In genomic region chr5:92714886-92715285, GRCm38 (mm10) we compare ENCODE assay signal across 30 mouse cellular contexts. TPM values are rescaled to one million over a fixed set of nuclear protein-coding genes. Genes with fewer than 3 reads are reported as not detected.
DNase-seq lines count a peak whose midpoint lies in the region; ATAC-seq and TF ChIP-seq lines count a peak whose summit lies in the region.
"Had no signal": no experiment of that assay in that cellular context is flagged by ENCODE, and none has a peak within 500 bp of the region (broad histone marks: within the 10 kb centered on the region; RNA-seq: fewer than 3 reads in every experiment).

No protein-coding gene starts in this region.

- H3K4me2 ChIP-seq in forebrain, embryonic 13.5 days: no peak overlapping the region
- H3K4me2 ChIP-seq in forebrain, embryonic 15.5 days (replicated peaks): no peak overlapping the region
- no peak overlapping the region for H3K4me2 ChIP-seq in forebrain, postnatal 0 days (ENCODE audit: low read depth)
- H3K4me2 ChIP-seq: embryonic facial prominence, embryonic 12.5 days; embryonic facial prominence, embryonic 15.5 days; heart, embryonic 13.5 days; hindbrain, embryonic 14.5 days had no signal

- peaks cover 44% of the 10 kb centered on the region for H3K4me1 ChIP-seq in forebrain, embryonic 10.5 days
- peaks cover 18% of the 10 kb centered on the region for H3K4me1 ChIP-seq in forebrain, embryonic 13.5 days
- peaks cover 2% of the 10 kb centered on the region for H3K4me1 ChIP-seq in forebrain, embryonic 15.5 days
- H3K4me1 ChIP-seq in forebrain, postnatal 0 days (ENCODE audit: insufficient read depth): no peaks in the 10 kb centered on the region
- H3K4me1 ChIP-seq: embryonic facial prominence, embryonic 15.5 days had no signal

- DNase-seq in forebrain, embryonic 10.5 days (ENCODE audit: extremely low spot score, low spot score): no peak
- no peak for DNase-seq in forebrain, postnatal 0 days
- peak; percentile 58 for DNase-seq in 3T3-L1 (ENCODE audit: low read depth, low spot score)
- peak; percentile 46 for DNase-seq in NIH3T3 (ENCODE audit: low read depth)
- no peak for DNase-seq in kidney, postnatal 14 days
- DNase-seq: adrenal gland, postnatal 14 days; B cell, adult 2 months; cerebellum, adult 11 months; cerebellum, adult 2 months; cerebellum, adult 9-11 months; cerebellum, postnatal 25 days; gastrocnemius, postnatal 10 days; gastrocnemius, postnatal 36 days; heart, adult 2 months; heart, postnatal 14 days; heart, postnatal 4 days had no signal

- H3K36me3 ChIP-seq in forebrain, embryonic 10.5 days (replicated peaks): 0 out of 2 replicates have a peak, but pooled peaks cover 5% of the 10 kb centered on the region
- no peaks in the 10 kb centered on the region for H3K36me3 ChIP-seq in forebrain, embryonic 13.5 days (ENCODE audit: poor library complexity, severe bottlenecking)
- H3K36me3 ChIP-seq in forebrain, embryonic 15.5 days: no peaks in the 10 kb centered on the region
- no peaks in the 10 kb centered on the region for H3K36me3 ChIP-seq in forebrain, postnatal 0 days (ENCODE audit: insufficient read depth)
- H3K36me3 ChIP-seq: embryonic facial prominence, embryonic 12.5 days; embryonic facial prominence, embryonic 15.5 days; heart, embryonic 10.5 days; heart, embryonic 13.5 days had no signal

- no peaks in the 10 kb centered on the region for H3K9me3 ChIP-seq in forebrain, embryonic 10.5 days
- H3K9me3 ChIP-seq in forebrain, embryonic 13.5 days (replicated peaks): no peaks in the 10 kb centered on the region
- H3K9me3 ChIP-seq in forebrain, embryonic 15.5 days: no peaks in the 10 kb centered on the region
- H3K9me3 ChIP-seq in forebrain, postnatal 0 days (ENCODE audit: low read length): no peaks in the 10 kb centered on the region
- H3K9me3 ChIP-seq: embryonic facial prominence, embryonic 12.5 days; embryonic facial prominence, embryonic 15.5 days; heart, embryonic 10.5 days; heart, embryonic 13.5 days had no signal

- H3K9ac ChIP-seq in forebrain, embryonic 13.5 days: no peak overlapping the region
- no peak overlapping the region for H3K9ac ChIP-seq in forebrain, embryonic 15.5 days (replicated peaks)
- H3K9ac ChIP-seq in forebrain, postnatal 0 days: no peak overlapping the region
- H3K9ac ChIP-seq: embryonic facial prominence, embryonic 12.5 days; embryonic facial prominence, embryonic 15.5 days; heart, embryonic 13.5 days; hindbrain, embryonic 14.5 days had no signal

- no peak for ATAC-seq in forebrain, embryonic 13.5 days
- ATAC-seq in forebrain, embryonic 15.5 days (replicated peaks): no peak
- ATAC-seq in forebrain, postnatal 0 days: no peak
- ATAC-seq: hindbrain, postnatal 0 days; inflammation-experienced regulatory T-cells, adult 6 months; intestine, embryonic 16.5 days; Patski had no signal

- no peak overlapping the region for H3K4me3 ChIP-seq in forebrain, embryonic 10.5 days
- no peak overlapping the region for H3K4me3 ChIP-seq in forebrain, embryonic 13.5 days
- no peak overlapping the region for H3K4me3 ChIP-seq in forebrain, embryonic 15.5 days
- no peak overlapping the region for H3K4me3 ChIP-seq in forebrain, postnatal 0 days (ENCODE audit: low read depth, low read length)
- H3K4me3 ChIP-seq: embryonic facial prominence, embryonic 12.5 days; embryonic facial prominence, embryonic 15.5 days; heart, adult 2 months; heart, embryonic 10.5 days; heart, embryonic 13.5 days had no signal

- no peak for TF ChIP-seq CTCF in forebrain, postnatal 0 days (IDR thresholded peaks at IDR 0.05; ENCODE audit: low read depth)

- H3K27ac ChIP-seq in forebrain, embryonic 10.5 days: peak overlapping the region; percentile 76
- no peak overlapping the region for H3K27ac ChIP-seq in forebrain, embryonic 13.5 days
- 0 out of 2 replicates have a peak overlapping the region, but pooled peaks have one; percentile 29 for H3K27ac ChIP-seq in forebrain, embryonic 15.5 days (replicated peaks)
- no peak overlapping the region for H3K27ac ChIP-seq in forebrain, postnatal 0 days (ENCODE audit: low read depth, low read length)
- H3K27ac ChIP-seq: embryonic facial prominence, embryonic 12.5 days; embryonic facial prominence, embryonic 15.5 days; heart, adult 2 months; heart, embryonic 10.5 days; heart, embryonic 13.5 days; hindbrain, embryonic 14.5 days; hindbrain, postnatal 0 days had no signal

- H3K27me3 ChIP-seq in forebrain, embryonic 10.5 days (ENCODE audit: poor library complexity, severe bottlenecking): no peaks in the 10 kb centered on the region
- no peaks in the 10 kb centered on the region for H3K27me3 ChIP-seq in forebrain, embryonic 13.5 days
- no peaks in the 10 kb centered on the region for H3K27me3 ChIP-seq in forebrain, embryonic 15.5 days
- no peaks in the 10 kb centered on the region for H3K27me3 ChIP-seq in forebrain, postnatal 0 days (ENCODE audit: insufficient read depth, low read length)
- H3K27me3 ChIP-seq: CH12.LX; embryonic facial prominence, embryonic 12.5 days; embryonic facial prominence, embryonic 15.5 days; heart, embryonic 13.5 days; Patski had no signal

- 94% methylated on average over 2 of the region's 2 CpGs for WGBS in forebrain, embryonic 10.5 days
- WGBS in forebrain, embryonic 13.5 days: 93% methylated on average over 2 of the region's 2 CpGs
- WGBS in forebrain, embryonic 15.5 days: 89% methylated on average over 2 of the region's 2 CpGs
- 95% methylated on average over 2 of the region's 2 CpGs for WGBS in forebrain, postnatal 0 days

RNA-seq across cellular contexts. Expression of gene Shroom3, which starts 31.7 kb away (rescaled TPM):
- polyA plus RNA-seq in forebrain, embryonic 10.5 days (2016; fragmentation: Nextera tagmentation; extraction: Ambion mirVana): 8.1 and 9.1 TPM in 2 replicates
- 3.6 and 3.7 TPM in 2 replicates for polyA plus RNA-seq in forebrain, embryonic 13.5 days (2015; fragmentation: Nextera tagmentation; extraction: Ambion mirVana)
- polyA plus RNA-seq in forebrain, embryonic 15.5 days (2015; fragmentation: Nextera tagmentation; extraction: Ambion mirVana): 2.4 and 2.9 TPM in 2 replicates
- total RNA-seq in forebrain, postnatal 0 days (2014; rRNA removed): 2.6 and 5.8 TPM in 2 replicates
- polyA plus RNA-seq in forebrain, postnatal 0 days (2015; fragmentation: Nextera tagmentation; extraction: Ambion mirVana): 0.24 and 0.91 TPM in 2 replicates
- total RNA-seq: granulocyte monocyte progenitor cell, adult 5-6 weeks; MEL had no signal

RNA-seq across cellular contexts. Expression of gene Ccdc158, which starts 39.8 kb away (rescaled TPM):
- polyA plus RNA-seq in forebrain, embryonic 10.5 days (2016; fragmentation: Nextera tagmentation; extraction: Ambion mirVana): 0.86 and 1.4 TPM in 2 replicates
- 0.47 and 0.99 TPM in 2 replicates for polyA plus RNA-seq in forebrain, embryonic 13.5 days (2015; fragmentation: Nextera tagmentation; extraction: Ambion mirVana)
- polyA plus RNA-seq in forebrain, embryonic 15.5 days (2015; fragmentation: Nextera tagmentation; extraction: Ambion mirVana): 0.45 and 0.75 TPM in 2 replicates
- 0.62 and 1.3 TPM in 2 replicates for total RNA-seq in forebrain, postnatal 0 days (2014; rRNA removed)
- polyA plus RNA-seq in forebrain, postnatal 0 days (2015; fragmentation: Nextera tagmentation; extraction: Ambion mirVana): 0.29 and 0.39 TPM in 2 replicates
- total RNA-seq: CH12.LX; gastrocnemius, postnatal 10 days; heart, postnatal 14 days; MEL had no signal
- polyA plus RNA-seq: heart, adult 2 months; inflammation-experienced regulatory T-cells, adult 6 months had no signal

Comparison
In these comparisons a context has a peak if more than half of its experiments do, and no peak if none do; other contexts are left out.
1. H3K27ac ChIP-seq: peak in forebrain, embryonic 10.5 days (single experiment) and forebrain, embryonic 15.5 days (single experiment); none in forebrain, embryonic 13.5 days (single experiment) and forebrain, postnatal 0 days (single experiment).
2. DNase-seq: peak in 3T3-L1 (single experiment) and NIH3T3 (single experiment); none in forebrain, embryonic 10.5 days (single experiment), forebrain, postnatal 0 days (single experiment) and kidney, postnatal 14 days (single experiment).